Mouse (Mus musculus) bone marrow macrophage, adult 2 months (primary cell): ENCODE results near the gene H6pd. TPM values are rescaled to one million over a fixed set of nuclear protein-coding genes. Genes with fewer than 3 reads are reported as not detected.

Experiments used
- H3K27ac ChIP-seq: 2 replicates; pipeline ENCODE4 v1.5.1; 2012; ENCODE audit warnings: low read depth, low read length; ENCODE audit not compliant: insufficient read depth
- H3K4me1 ChIP-seq: 2 replicates; pipeline ENCODE4 v1.6.1; 2012; ENCODE audit warnings: low read length; ENCODE audit not compliant: control insufficient read depth, insufficient read depth
- H3K4me3 ChIP-seq: 2 replicates; pipeline ENCODE4 v1.5.1; 2012; ENCODE audit warnings: mild to moderate bottlenecking, low read length, moderate library complexity; ENCODE audit not compliant: insufficient read depth
- CTCF ChIP-seq: IDR thresholded peaks from 2 replicates; pipeline ENCODE4 v1.5.1; 2012; ENCODE audit warnings: low read depth, mild to moderate bottlenecking, low read length, moderate library complexity
- POLR2A ChIP-seq: IDR thresholded peaks from 2 replicates; pipeline ENCODE4 v1.6.1; 2012; ENCODE audit warnings: mild to moderate bottlenecking, low read depth, low read length, borderline replicate concordance
- polyA plus RNA-seq: library from polyadenylated mRNA; stranded (reverse); fragments of >200 nt; gene quantifications from 2 replicates; pipeline ENCODE4 v1.2.4, GENCODE M21; 2012; ENCODE audit not compliant: missing spikeins, insufficient read depth, insufficient read length

H6pd gene
- polyA plus RNA-seq, 1 experiment: 41.1 TPM

- H3K4me1 ChIP-seq: no peaks in the 10 kb centered on the region
- TF ChIP-seq POLR2A (no peak), CTCF (no peak)
- no peak overlapping the region for H3K27ac ChIP-seq
- H3K4me3 ChIP-seq: peak overlapping the region; percentile 58
These were observed 55.0 kb downstream of the H6pd start for GRCm38 (mm10) chr4:149953621-149954481.

- TF ChIP-seq POLR2A (no peak), CTCF (no peak)
- H3K27ac ChIP-seq: no peak overlapping the region
- H3K4me1 ChIP-seq: no peaks in the 10 kb centered on the region
- H3K4me3 ChIP-seq: no peak overlapping the region
These were observed 56.6 kb downstream of the H6pd start for GRCm38 (mm10) chr4:149952201-149952600.

GRCm38 (mm10) chr4:149951201-149951600, 57.6 kb downstream of the H6pd start:
- Histone ChIP-seq H3K4me1 (no peaks in the 10 kb centered on the region), H3K4me3 (no peak overlapping the region), H3K27ac (no peak overlapping the region)
- no peak for TF ChIP-seq CTCF
- no peak for TF ChIP-seq POLR2A

- no peaks in the 10 kb centered on the region for H3K4me1 ChIP-seq
- TF ChIP-seq CTCF (no peak), POLR2A (no peak)
- H3K27ac ChIP-seq: no peak overlapping the region
- no peak overlapping the region for H3K4me3 ChIP-seq
These were observed 59.1 kb downstream of the H6pd start for GRCm38 (mm10) chr4:149949691-149950090.

GRCm38 (mm10) chr4:149948119-149948518, 60.7 kb downstream of the H6pd start:
- no peak overlapping the region for H3K4me3 ChIP-seq
- peaks cover 3% of the 10 kb centered on the region; the same call in 1 of the 2 replicates for H3K4me1 ChIP-seq
- no peak overlapping the region for H3K27ac ChIP-seq

GRCm38 (mm10) chr4:149947396-149947795, 61.4 kb downstream of the H6pd start:
- TF ChIP-seq CTCF (no peak), POLR2A (no peak)
- no peak overlapping the region for H3K27ac ChIP-seq
- no peak overlapping the region for H3K4me3 ChIP-seq
- H3K4me1 ChIP-seq: peaks cover 3% of the 10 kb centered on the region; the same call in 1 of the 2 replicates

More at GRCm38 (mm10) chr4:149948119-149948518, 60.7 kb downstream of the H6pd start:
- no peak for TF ChIP-seq POLR2A

- no peak for TF ChIP-seq POLR2A
- no peak for TF ChIP-seq CTCF
- H3K4me3 ChIP-seq: no peak overlapping the region
- H3K4me1 ChIP-seq: peaks cover 3% of the 10 kb centered on the region; the same call in 1 of the 2 replicates
- no peak overlapping the region for H3K27ac ChIP-seq
These were observed 63.6 kb downstream of the H6pd start for GRCm38 (mm10) chr4:149945194-149945593.

GRCm38 (mm10) chr4:149944214-149944613, 64.6 kb downstream of the H6pd start:
- H3K27ac ChIP-seq: no peak overlapping the region
- no peak overlapping the region for H3K4me3 ChIP-seq
- no peak for TF ChIP-seq CTCF
- no peak for TF ChIP-seq POLR2A
- H3K4me1 ChIP-seq: peaks cover 3% of the 10 kb centered on the region; the same call in 1 of the 2 replicates

- TF ChIP-seq POLR2A: no peak
- no peak overlapping the region for H3K4me3 ChIP-seq
- no peak overlapping the region for H3K27ac ChIP-seq
- H3K4me1 ChIP-seq: peaks cover 3% of the 10 kb centered on the region; the same call in 1 of the 2 replicates
These were observed 65.7 kb downstream of the H6pd start for GRCm38 (mm10) chr4:149942831-149943741.
